Mouse (Mus musculus): Measurements from ENCODE around the gene Ece1.
"Not testable (repeated sequence)": the region's sequence is repeated elsewhere in the genome, so short reads cannot be mapped to it uniquely, and the experiment has no call there.

The Ece1 gene

DNA sequence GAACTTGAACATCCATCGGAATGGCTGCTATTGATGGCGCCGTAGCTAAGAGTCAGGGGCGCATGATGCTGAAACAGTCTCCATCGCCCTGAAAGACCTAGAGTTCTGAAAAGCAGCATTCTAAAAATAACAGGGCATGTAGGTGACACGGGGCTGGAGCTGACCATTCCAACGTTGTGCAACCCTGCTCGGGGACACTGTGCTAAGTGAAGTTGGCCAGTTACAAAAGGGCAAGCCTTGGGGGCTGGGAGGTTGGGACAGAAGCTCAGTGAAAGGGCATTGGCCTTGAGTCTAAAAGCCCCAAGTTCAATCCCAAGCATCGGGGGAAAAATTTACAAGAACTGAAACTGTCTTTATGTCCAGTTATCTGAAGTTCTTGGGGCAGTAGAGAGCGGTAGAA, 81.5 kb downstream of the Ece1 start:
- no peak for DNase-seq

DNA sequence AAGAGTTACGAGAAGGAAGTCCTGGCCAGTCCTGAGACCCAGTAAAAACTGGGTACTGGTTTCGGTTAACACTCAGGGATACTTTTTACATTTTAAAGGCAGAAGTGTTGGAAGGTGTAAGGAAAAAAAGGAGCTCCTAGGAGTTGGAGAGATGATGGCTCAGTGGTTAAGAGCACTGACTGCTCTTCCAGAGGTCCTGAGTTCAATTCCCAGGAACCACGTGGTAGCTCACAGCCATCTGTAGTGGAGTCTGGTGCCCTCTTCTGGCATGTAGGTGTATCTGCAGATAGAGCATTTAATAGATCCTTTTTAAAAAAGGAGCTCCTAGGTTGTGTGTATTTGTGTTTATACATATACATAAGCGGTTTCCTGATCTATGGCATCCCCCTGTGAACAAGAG, 83.3 kb downstream of the Ece1 start:
- DNase-seq, result no peak

GRCm38 (mm10) chr4:137946419-137946818, 84.4 kb downstream of the Ece1 start:
- DNase-seq, result no peak

DNA sequence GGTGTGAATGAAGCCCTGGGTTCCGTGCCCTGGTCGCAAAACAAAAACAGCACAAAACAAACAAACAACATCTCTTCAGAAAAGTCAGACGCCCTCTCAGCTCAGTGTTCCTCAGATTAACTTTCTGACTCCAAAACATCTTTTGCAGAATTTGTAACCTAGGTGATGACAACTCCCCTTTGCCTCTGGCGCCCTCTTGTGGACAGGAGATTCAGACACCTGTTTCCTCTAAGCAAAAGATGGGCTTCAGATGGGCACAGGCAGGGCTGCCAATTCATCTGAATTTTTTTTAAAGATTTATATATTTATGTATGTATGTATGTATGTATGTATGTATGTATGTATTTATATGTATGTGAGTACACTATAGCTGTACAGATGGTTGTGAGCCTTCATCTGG, 90.8 kb downstream of the Ece1 start:
- peak; percentile 88 to 90 for DNase-seq

- DNase-seq, result no peak
These were observed 92.1 kb downstream of the Ece1 start for GRCm38 (mm10) chr4:137954184-137954583.

DNA sequence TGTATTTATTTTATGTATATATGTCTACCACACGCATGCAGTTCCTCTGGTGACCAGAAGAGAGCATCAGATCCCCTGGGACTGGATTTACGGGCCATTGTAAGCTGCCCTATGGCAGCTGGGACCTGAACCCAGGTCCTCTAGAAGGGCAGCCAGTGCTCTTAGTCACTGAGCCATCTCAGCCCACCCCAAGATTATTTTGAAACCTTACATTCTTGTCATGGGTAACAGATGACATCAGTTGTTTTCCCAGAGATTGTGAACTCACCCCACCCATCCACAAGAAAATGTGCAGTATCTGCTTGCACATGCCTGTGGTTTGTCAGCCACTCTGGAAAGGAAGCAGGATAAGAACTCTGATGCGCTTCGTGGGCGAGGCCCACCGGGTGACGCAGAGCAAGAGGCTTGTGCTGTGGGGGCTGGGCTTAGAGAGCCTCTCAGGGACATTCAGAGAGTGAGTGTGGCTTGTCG, 92.9 kb downstream of the Ece1 start:
- peak; percentile 35 to 60 for DNase-seq

DNA sequence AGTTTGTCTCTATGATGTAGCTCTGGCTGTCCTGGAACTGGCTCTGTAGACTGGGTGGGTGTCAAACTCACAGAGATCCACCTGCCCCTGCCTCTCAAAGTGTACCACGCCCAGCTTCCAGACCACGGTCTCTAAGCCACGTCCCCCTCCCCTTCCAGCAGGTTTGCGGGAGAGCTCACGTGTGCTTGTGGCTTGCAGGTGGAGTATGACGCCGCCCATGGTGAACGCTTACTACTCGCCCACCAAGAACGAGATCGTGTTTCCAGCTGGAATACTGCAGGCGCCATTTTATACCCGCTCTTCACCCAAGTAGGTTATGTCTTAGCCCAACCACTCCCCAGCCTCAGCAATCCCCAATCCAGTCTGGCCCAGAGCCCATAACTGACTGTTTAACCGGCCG, 94.2 kb downstream of the Ece1 start:
- DNase-seq, result no peak

DNA sequence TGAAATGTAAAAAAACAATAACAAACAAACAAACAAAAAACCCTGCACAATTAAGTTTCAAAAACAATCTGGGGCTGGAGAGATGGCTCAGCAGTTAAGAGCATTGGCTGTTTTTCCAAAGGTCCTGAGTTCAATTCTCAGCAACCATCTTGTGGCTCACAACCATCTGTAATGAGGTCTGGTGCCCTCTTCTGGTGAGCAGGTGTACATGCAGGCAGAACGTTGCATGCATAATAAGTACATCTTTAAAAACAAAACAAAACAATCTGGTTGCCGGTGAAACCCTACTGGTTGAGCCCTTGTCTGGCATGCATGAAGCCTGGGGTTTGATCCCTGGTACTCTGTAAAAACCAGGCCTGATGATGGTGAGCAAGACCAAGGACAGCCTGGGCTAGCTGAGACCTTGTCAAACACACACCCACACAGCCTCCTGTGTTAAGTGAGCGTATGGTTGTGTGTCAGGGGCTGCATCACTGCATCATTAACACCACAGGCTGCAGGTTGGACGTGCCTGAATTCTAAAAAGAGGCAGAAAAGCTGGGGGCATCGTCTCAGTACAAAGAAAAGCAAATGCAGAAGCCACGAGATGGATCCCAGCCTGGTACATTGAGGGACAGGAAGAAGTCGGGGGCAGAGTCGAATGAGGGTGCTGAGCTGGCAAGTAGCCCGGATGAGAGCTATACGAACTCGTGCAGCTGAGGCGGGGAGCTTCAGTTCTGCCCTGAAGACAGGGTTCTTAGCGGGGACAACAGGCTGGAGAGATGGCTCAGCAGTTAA, 98.0 kb downstream of the Ece1 start:
- no peak for DNase-seq

- DNase-seq, result no peak
These were observed 98.7 kb downstream of the Ece1 start for GRCm38 (mm10) chr4:137960757-137961156.

- no peak for DNase-seq
These were observed 100.8 kb downstream of the Ece1 start for GRCm38 (mm10) chr4:137962643-137963350.

DNA sequence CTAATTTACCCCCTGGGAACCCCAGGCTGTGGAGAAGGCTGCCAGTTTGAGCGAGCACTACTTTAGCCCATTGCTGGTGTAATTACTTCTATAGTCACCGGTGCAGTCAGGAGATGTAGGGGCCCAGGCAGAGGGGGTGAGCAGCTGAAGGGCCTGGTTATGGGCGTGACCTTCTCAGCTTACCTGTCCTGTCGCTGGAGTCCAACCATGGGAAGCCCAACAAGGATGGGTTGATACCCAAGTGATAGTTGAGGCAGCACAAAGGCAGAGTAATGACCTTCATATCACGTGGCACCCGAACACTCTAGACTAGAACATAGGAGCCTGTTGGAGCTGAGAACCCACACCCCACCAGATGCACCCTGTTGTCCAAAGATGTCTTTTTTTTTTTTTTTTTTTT, 101.4 kb downstream of the Ece1 start:
- DNase-seq, result no peak

DNA sequence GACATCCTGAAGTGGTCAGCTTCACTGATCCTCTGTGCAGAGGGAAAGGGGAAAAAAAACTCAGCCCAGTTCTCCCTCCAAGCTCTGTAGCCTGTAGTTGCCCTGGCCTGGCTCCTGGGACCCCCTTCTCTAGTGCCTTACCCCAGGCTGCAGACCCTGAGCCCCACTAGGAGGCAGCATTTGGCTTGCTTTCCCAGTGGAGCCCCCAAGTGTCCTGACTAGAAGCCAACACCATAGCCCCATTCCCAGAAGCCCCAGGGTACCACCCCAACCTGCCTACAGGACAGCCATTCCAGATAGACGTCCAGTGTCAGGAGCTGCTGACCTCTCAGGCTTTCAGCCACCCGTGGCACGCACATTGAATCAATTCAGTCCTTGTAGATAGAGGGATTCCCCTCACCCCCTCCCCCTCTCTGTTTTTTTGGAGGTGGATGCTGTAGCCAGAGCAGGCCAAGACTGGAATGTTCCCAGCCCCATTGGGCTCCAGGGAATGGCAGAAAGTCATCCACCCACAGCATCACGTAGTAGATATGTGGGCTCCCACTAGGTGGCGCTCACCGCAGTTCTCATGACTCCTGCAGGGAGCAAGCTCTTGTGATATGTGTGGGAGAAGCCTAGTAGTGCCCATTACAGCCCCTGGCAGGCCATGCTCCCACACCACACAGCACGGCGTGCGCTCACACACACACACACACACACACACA, 102.0 kb downstream of the Ece1 start:
- DNase-seq, result peak; percentile 93 to 94

- no peak for DNase-seq
These were observed 102.5 kb downstream of the Ece1 start for GRCm38 (mm10) chr4:137964585-137964930.

DNA sequence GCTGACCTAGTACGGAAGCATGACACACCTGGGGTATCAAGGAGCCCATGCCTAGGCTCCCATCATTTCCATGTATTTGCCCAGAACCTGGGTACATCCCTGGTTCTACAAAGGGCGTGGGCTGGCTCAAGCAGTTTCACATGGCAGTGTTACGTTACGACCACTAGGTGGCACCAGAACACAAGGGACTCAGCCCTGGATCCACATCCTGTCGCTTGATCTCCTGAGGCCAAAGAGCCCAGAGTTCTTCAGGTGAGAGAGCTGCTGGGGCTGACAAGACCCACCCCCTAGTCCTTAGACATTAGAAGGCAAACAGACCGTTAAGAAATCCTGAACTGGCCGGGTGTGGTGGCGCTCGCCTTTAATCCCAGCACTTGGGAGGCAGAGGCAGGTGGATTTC, 106.2 kb downstream of the Ece1 start:
- peak; percentile 77 to 83 for DNase-seq

DNA sequence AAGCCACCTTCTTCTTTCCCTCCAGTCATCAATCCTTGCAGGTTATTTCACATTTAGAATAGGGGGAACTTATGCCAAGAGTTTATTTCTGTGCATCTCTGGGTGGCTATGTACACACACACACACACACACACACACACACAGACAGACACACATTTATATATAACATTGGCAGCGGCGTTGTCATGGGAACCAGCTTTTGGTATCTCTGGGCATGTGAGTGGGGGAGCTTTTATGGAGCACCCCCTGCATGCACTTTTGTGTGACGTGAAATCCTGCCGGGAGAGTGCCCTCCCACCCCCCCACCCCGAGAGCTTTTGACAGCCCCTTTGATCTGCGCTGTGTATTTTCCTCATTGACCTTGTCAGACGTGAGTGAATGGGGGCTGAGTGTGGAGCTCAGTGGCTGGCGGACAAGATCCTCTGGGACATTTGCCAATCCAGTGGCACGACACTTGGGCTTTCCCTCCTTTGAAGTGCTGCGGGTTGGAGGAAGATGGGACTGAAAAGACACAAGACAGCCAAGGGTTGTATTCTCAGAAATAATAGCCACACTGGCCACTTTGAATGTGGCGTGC, 108.7 kb downstream of the Ece1 start:
- not testable (repeated sequence) for DNase-seq

DNA sequence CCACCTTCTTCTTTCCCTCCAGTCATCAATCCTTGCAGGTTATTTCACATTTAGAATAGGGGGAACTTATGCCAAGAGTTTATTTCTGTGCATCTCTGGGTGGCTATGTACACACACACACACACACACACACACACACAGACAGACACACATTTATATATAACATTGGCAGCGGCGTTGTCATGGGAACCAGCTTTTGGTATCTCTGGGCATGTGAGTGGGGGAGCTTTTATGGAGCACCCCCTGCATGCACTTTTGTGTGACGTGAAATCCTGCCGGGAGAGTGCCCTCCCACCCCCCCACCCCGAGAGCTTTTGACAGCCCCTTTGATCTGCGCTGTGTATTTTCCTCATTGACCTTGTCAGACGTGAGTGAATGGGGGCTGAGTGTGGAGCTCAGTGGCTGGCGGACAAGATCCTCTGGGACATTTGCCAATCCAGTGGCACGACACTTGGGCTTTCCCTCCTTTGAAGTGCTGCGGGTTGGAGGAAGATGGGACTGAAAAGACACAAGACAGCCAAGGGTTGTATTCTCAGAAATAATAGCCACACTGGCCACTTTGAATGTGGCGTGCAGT, 112.9 kb downstream of the Ece1 start:
- not testable (repeated sequence) for DNase-seq

- not testable (repeated sequence) for DNase-seq
These were observed 117.1 kb downstream of the Ece1 start for GRCm38 (mm10) chr4:137979066-137979644.

DNA sequence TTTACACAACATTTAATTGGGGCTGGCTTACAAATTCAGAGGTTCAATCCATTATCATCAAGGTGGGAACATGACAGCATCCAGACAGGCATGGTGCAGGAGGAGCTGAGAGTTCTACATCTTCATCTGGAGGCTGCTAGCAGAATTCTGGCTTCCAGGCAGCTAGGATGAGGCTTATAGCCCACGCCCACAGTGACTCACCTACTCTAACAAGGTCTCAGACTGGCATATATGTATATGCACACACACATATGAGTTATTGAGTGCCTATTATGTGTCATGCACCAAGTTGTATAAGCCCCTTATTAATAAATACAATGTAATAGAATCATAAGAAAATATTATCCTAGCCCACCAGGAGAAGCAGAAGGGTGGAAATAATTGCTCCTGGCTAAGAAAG, 120.8 kb downstream of the Ece1 start:
- DNase-seq, result no peak

DNA sequence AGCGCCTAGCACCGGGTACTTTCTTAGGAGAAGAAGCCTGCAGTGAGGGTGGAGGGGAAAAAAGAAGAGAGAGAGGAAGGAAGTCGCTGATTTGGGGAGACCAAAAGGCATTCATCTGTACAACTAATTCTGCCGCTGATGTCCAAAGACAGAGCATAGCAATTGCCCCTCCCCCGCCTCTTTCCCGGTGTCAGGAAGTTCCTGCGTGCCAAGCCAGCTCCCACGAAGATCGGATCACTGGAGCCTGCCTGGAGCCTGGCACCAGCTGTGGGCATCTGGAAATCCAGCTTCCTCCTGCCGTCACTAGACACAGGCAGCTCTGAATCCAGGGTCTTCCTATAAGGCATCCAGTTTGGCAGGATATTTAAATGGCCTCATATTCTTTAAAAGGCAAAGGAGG, 122.2 kb downstream of the Ece1 start:
- DNase-seq, result peak; percentile 83 to 89

DNA sequence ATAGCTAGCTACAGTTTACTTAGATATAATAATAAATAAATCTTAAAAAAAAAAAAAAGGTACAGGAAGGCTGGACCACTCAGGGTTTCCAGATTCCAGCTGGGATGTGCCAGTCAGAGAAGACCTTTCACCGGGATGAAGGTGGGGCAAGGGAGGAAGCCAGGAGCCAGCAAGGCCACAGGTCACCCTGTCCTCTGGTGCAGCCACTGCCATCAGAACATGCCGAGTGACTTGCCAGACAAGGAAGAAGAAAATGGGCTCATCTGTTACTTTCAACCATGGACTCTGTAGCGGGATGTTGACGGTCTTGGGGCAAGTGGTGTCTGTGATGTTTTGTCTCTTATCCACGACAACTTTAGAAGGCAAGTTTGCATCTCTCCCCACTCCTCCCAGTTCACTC, 122.7 kb downstream of the Ece1 start:
- DNase-seq, result no peak

DNA sequence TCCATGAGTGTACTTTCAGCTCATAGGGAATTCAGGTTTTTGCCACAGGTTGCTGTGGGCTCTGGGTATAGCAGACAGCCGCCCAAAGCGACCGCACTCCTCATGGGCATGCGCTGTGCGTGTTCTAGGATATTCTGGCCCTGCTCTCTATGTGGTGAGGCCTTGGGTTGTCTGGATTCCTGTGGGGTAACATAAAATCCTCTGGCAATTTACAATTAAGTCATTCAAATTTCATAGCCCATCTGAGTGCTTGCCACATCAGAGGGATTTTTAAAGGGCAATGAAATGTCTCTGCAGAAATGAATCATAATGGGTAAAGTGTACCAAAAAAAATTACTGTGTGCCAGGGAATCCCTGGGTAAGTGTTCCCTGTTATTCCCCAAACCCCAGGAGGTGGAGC, 127.4 kb downstream of the Ece1 start:
- no peak for DNase-seq

- no peak for DNase-seq
These were observed 128.4 kb downstream of the Ece1 start for GRCm38 (mm10) chr4:137990433-137990832.

DNA sequence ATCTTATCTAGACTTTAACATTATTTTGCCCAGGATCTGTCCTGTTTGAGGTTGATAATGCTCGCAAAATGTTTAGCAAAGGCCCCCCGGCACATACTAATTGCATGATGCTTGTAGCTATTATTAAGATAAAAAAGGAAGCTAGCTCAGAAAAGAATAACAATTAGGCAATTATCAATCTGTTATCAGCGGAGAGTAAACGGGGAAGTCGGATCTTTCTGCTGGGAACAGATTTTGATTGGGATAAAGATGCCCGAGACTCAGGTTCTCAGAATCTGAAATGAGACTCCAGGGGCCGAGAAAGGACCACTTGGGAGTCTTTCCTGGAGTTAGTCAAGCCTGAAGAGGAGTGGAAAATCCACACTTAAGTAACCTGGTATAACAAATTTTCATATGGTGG, 129.2 kb downstream of the Ece1 start:
- DNase-seq, result no peak
